Mouse (Mus musculus) bone marrow macrophage, adult 2 months (primary cell): ENCODE measurements around the gene Cd5. TPM values are rescaled to one million over a fixed set of nuclear protein-coding genes. Genes with fewer than 3 reads are reported as not detected.

Experiments used
- H3K27ac ChIP-seq: 2 replicates; pipeline ENCODE4 v1.5.1; 2012; ENCODE audit warnings: low read depth, low read length; ENCODE audit not compliant: insufficient read depth
- H3K4me1 ChIP-seq: 2 replicates; pipeline ENCODE4 v1.6.1; 2012; ENCODE audit warnings: low read length; ENCODE audit not compliant: control insufficient read depth, insufficient read depth
- H3K4me3 ChIP-seq: 2 replicates; pipeline ENCODE4 v1.5.1; 2012; ENCODE audit warnings: mild to moderate bottlenecking, low read length, moderate library complexity; ENCODE audit not compliant: insufficient read depth
- CTCF ChIP-seq: IDR thresholded peaks from 2 replicates; pipeline ENCODE4 v1.5.1; 2012; ENCODE audit warnings: low read depth, mild to moderate bottlenecking, low read length, moderate library complexity
- POLR2A ChIP-seq: IDR thresholded peaks from 2 replicates; pipeline ENCODE4 v1.6.1; 2012; ENCODE audit warnings: mild to moderate bottlenecking, low read depth, low read length, borderline replicate concordance
- polyA plus RNA-seq: library from polyadenylated mRNA; stranded (reverse); fragments of >200 nt; gene quantifications from 2 replicates; pipeline ENCODE4 v1.2.4, GENCODE M21; 2012; ENCODE audit not compliant: missing spikeins, insufficient read depth, insufficient read length

Gene Cd5
- polyA plus RNA-seq, 1 experiment: not detected

GRCm38 (mm10) chr19:10734554-10734953 is 4.2 kb downstream of the Cd5 start:
- no peak for TF ChIP-seq CTCF
- no peak for TF ChIP-seq POLR2A
- Histone ChIP-seq H3K27ac (no peak overlapping the region), H3K4me1 (peaks cover 14% of the 10 kb centered on the region)

GRCm38 (mm10) chr19:10733501-10734127 is 5.2 kb downstream of the Cd5 start:
- H3K27ac ChIP-seq: no peak overlapping the region
- TF ChIP-seq POLR2A (no peak), CTCF (no peak)
- peaks cover 7% of the 10 kb centered on the region for H3K4me1 ChIP-seq
- no peak overlapping the region for H3K4me3 ChIP-seq

More at GRCm38 (mm10) chr19:10734554-10734953, 4.2 kb downstream of the Cd5 start:
- no peak overlapping the region for H3K4me3 ChIP-seq

- Histone ChIP-seq H3K27ac (no peak overlapping the region), H3K4me3 (no peak overlapping the region), H3K4me1 (no peaks in the 10 kb centered on the region)
- TF ChIP-seq POLR2A (no peak), CTCF (no peak)
Observed at GRCm38 (mm10) chr19:10732741-10733140, 6.1 kb downstream of the Cd5 start.

GRCm38 (mm10) chr19:10731975-10732374 is 6.8 kb downstream of the Cd5 start:
- Histone ChIP-seq H3K27ac (no peak overlapping the region), H3K4me1 (peaks cover 5% of the 10 kb centered on the region), H3K4me3 (no peak overlapping the region)
- TF ChIP-seq CTCF: no peak
- TF ChIP-seq POLR2A: no peak

GRCm38 (mm10) chr19:10730469-10730868 is 8.3 kb downstream of the Cd5 start:
- TF ChIP-seq POLR2A (no peak), CTCF (no peak)
- Histone ChIP-seq H3K4me3 (no peak overlapping the region), H3K4me1 (peaks cover 5% of the 10 kb centered on the region), H3K27ac (no peak overlapping the region)

GRCm38 (mm10) chr19:10729889-10730288 is 8.9 kb downstream of the Cd5 start:
- TF ChIP-seq CTCF: no peak
- TF ChIP-seq POLR2A: no peak
- peaks cover 5% of the 10 kb centered on the region for H3K4me1 ChIP-seq
- no peak overlapping the region for H3K27ac ChIP-seq
- no peak overlapping the region for H3K4me3 ChIP-seq

GRCm38 (mm10) chr19:10724629-10725363 is 14.0 kb downstream of the Cd5 start:
- Histone ChIP-seq H3K4me1 (peaks cover 5% of the 10 kb centered on the region), H3K4me3 (no peak overlapping the region), H3K27ac (no peak overlapping the region)
- TF ChIP-seq CTCF: no peak
- TF ChIP-seq POLR2A: no peak

GRCm38 (mm10) chr19:10723649-10724048 is 15.2 kb downstream of the Cd5 start:
- no peak for TF ChIP-seq CTCF
- no peak for TF ChIP-seq POLR2A
- H3K4me1 ChIP-seq: peaks cover 5% of the 10 kb centered on the region
- H3K4me3 ChIP-seq: no peak overlapping the region
- H3K27ac ChIP-seq: no peak overlapping the region

GRCm38 (mm10) chr19:10723084-10723483 is 15.7 kb downstream of the Cd5 start:
- H3K4me3 ChIP-seq: no peak overlapping the region
- TF ChIP-seq CTCF: no peak
- no peak for TF ChIP-seq POLR2A
- peaks cover 6% of the 10 kb centered on the region for H3K4me1 ChIP-seq
- H3K27ac ChIP-seq: no peak overlapping the region

GRCm38 (mm10) chr19:10721064-10721463 is 17.7 kb downstream of the Cd5 start:
- Histone ChIP-seq H3K27ac (no peak overlapping the region), H3K4me3 (no peak overlapping the region)
- no peak for TF ChIP-seq CTCF

More at GRCm38 (mm10) chr19:10721064-10721463, 17.7 kb downstream of the Cd5 start:
- peaks cover 5% of the 10 kb centered on the region for H3K4me1 ChIP-seq
